Mouse (Mus musculus): ENCODE measurements around the gene Gm16430. TPM values are rescaled to one million over a fixed set of nuclear protein-coding genes. Genes with fewer than 3 reads are reported as not detected.
"Not testable (repeated sequence)": the region's sequence is repeated elsewhere in the genome, so short reads cannot be mapped to it uniquely, and the experiment has no call there.

Gm16430 gene
- total RNA-seq (2014; fragmentation: Nextera tagmentation) (not detected in 2 replicates), total RNA-seq (2017) (not detected in 2 replicates)

DNA sequence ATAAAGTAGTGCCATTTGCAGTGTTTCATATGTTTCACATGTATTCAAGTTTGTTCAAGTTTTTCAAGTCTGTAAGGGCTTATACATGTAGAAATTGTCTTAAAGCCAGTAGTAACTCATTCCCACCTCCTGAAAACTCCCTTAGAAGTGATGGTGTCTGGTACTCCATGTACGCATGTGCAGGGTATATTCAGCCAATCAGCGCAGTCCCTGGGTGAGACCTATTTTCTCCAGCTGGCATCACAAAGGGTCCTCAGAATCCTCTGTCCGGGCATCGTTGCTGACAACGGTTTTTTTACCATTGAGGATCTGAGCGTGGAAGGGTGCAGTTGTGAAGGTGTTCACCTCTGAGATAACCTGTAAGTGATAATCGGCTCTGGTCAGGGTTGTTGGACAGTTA lies at the start of gene Gm16430:
Gene Gm16430, plus strand, starts transcription at position 301 of the 400 bp plus-strand sequence.
- not testable (repeated sequence) for ATAC-seq (replicated peaks; ENCODE audit: low FRiP score, low TSS enrichment, poor library complexity, severe bottlenecking)

Other genes starting within 250 kb of the Gm16430 start
- not detected in 2 replicates for gene Gm16405, start 91.0 kb upstream of the Gm16430 start, total RNA-seq (2014; fragmentation: Nextera tagmentation)
- gene Gm16405, start 91.0 kb upstream of the Gm16430 start, total RNA-seq (2017), result not detected in 2 replicates